Mouse (Mus musculus) megakaryocyte, adult 5-6 weeks (primary cell): Measurements from ENCODE around the gene Cxcl15. TPM values are rescaled to one million over a fixed set of nuclear protein-coding genes. Genes with fewer than 3 reads are reported as not detected.
"Not testable (repeated sequence)": the region's sequence is repeated elsewhere in the genome, so short reads cannot be mapped to it uniquely, and the experiment has no call there.

Experiments used
- ATAC-seq: 2 replicates; pipeline ENCODE4 v1.8.0; 2016; ENCODE audit warnings: mild to moderate bottlenecking, inconsistent platforms; ENCODE audit not compliant: poor library complexity, severe bottlenecking
- total RNA-seq, 2 experiments: library from RNA; stranded (forward) in 1 of 2; stranded (reverse) in 1 of 2; fragments of 153-499, 151-499 nt in 1 of 2; fragments of 221-1000, 200-1000 nt in 1 of 2; gene quantifications; 2 replicates each; pipeline versions ENCODE4 v1.2.3 to v1.2.4; 2015 to 2017

Cxcl15 gene
- total RNA-seq, 2 experiments from 2014 or later = not detected

DNA sequence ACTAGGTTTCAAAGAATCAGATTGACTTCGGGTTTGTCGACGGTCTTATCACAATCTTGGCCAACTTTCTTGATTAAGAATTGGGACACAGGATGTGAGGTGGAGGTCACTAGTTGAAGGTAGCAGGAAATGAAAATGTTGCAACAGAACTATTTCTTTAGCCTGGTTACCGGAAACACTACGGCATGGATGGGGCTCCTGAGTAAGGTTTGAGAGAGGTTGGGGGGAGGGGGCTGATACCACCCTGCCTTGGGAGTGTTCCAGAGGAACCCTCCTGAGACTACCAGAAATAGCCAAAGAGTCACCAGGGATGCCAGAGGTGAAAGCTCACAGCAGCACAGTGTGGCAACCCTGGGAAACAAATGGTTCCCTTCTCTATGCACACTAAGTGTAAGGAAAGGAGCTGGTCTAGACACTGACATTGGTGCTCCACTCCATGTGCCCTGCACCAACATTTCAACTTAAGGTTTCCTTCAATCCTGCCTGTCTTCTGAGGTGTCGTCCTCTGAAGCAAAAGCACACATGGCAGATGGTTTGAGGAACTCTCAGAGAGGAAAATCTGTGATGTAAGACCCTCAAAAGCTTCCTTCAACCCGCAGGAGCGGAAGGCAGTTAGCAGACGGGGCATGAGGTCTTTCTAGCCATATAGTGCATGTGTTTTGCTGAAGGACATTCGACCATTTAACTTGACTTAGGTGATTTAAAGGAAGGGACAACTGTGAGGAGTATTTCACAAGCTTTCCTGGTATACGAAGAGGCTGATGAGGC, 4.8 kb upstream of the Cxcl15 start:
- ATAC-seq = peak; percentile 74

GRCm38 (mm10) chr5:90790074-90790502, 4.2 kb upstream of the Cxcl15 start:
- no peak for ATAC-seq

GRCm38 (mm10) chr5:90795392-90795791, 1.1 kb downstream of the Cxcl15 start:
- ATAC-seq = peak; percentile 60

DNA sequence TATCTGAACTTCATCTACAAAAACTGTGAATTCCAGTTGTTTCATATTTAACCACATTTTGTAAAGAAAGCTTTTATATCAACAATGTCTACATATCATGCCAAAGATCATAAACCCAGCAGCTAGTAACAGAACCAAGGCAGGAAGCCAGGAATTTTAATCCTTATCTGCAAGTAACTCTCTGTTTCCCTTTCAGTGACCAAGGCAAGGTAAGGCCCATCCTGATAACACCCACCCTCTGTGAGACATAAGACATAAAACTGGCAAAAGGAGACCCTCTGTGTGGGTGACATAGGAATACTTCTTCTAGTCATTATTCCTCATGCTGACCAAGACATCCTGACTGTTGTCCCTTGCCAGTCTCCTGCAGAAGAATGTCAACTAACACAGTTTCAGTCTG, 10.2 kb downstream of the Cxcl15 start:
- no peak for ATAC-seq

DNA sequence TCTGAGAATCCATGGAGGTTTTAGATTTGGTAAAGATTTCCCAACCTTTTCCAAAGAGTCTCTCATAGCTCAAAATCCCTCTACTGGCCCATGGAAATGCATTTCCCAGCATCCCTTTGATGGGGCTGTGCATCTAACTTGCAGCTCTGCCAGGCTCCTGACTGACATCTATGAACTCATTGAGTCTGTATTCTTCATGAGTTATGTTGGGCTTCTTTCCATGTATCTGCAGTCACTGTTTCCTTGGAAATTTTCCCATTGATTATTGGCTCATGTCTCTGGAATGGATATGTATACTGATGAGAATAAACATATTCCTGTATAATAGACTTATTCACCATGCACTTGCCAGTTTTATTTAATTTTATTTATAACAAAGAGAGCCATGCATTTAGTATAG, 11.7 kb downstream of the Cxcl15 start:
- ATAC-seq = no peak

- ATAC-seq = no peak
Measured at GRCm38 (mm10) chr5:90807176-90807950, 13.0 kb downstream of the Cxcl15 start.

- ATAC-seq = no peak
Measured at GRCm38 (mm10) chr5:90819756-90820155, 25.4 kb downstream of the Cxcl15 start.

GRCm38 (mm10) chr5:90832145-90832767, 37.9 kb downstream of the Cxcl15 start:
- ATAC-seq = no peak

DNA sequence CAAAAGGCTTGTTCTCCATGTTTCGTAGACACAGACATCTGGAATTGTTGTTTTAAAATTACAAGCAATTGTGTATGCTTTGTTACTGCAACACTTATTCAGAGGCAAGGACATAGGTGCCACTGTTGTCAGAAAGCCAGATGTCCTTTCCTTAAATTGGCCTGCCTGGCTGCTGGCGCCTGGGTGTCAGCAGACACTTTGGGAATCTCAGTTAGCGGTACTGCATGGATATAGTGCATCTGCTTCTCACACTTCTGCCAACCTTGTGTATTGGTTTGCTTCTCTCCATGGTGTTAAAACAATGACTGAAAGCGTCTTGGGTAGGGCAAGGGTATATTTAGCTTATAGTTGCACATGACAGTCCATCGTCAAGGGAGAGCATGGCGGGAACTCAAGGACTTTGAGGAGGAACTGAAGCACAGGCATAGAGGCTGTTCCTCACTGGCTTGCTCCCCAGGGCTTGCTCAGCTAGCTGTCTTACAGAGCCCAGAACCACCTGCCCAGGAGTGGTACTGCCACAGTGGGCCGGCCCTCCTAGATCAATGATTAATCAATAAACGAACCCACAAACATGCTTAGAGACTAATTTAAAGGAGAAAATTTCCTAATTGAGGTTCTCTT, 38.5 kb downstream of the Cxcl15 start:
- ATAC-seq = no peak

GRCm38 (mm10) chr5:90834436-90834835, 40.1 kb downstream of the Cxcl15 start:
- no peak for ATAC-seq

GRCm38 (mm10) chr5:90838582-90838981, 44.2 kb downstream of the Cxcl15 start:
- ATAC-seq = no peak

DNA sequence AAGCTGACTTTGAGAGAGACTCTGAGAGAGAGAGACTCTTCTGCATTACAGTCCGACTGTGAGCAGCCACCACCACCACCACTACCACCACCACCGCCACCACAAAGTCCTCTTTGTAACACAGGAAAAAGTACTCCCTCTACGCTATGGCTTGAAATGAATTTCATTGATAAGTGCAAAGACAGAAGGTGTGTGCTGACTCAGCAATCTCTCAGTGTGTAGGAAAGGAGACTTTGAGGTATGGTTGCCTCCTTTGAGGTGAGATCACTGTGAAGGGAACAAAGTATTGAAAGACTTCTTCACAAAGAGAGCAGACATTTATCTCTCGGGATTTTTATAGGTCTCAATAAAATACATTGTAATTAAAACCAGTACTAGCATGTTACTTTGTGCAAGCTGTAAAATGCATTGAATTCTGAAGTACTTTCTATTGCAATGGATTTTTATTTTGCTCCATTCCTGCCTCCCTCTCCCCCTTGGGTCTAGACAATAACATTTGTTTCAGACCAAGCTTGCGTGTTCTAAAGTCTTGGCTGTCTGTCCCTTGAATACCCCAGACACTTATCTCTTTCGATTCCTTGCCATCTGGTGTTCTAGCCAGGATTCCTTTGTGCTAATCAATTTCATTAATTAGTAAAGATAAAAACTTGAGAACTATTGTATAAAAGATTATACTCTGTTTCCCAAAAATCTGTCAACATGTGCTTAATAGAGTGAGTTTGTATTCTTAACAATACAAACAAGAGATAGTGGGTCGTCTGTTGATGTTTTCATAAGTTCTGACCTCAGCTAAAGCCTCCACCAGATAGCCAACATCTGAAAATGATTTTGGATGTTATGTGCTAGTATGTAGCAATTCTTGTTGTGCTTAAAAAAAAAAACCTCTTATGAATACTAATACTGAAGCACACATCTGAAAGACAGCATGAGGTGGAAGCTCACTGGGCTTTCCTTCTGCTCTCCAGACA, 46.9 kb downstream of the Cxcl15 start:
- no peak for ATAC-seq

DNA sequence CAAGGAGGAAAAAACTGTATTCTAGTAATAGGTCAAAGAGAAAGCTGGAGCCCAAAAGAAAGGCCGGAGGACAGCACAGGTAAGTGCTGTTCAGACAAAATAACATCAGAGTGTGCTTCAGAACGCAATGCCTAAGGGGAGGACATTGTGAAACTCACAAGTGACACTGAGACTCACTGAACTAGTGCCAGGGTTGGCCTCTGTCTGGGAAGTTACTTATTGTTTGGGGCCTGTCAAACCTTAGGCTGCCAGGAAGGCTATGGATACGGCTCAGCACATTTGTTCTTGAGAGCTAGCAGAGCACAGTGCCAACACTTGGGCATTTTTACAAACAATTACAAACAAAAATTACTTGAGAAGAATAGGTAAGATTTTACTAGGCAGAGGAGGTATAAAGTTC, 49.6 kb downstream of the Cxcl15 start:
- ATAC-seq = no peak

GRCm38 (mm10) chr5:90850096-90850495, 55.8 kb downstream of the Cxcl15 start:
- not testable (repeated sequence) for ATAC-seq

GRCm38 (mm10) chr5:90851391-90851790, 57.1 kb downstream of the Cxcl15 start:
- not testable (repeated sequence) for ATAC-seq

Other genes with a start within 250 kb of the Cxcl15 start
- not detected in 2 replicates for gene 5830473C10Rik, start 233.4 kb upstream of the Cxcl15 start, total RNA-seq (2015)
- not detected in 2 replicates for gene 5830473C10Rik, start 233.4 kb upstream of the Cxcl15 start, total RNA-seq (2017)
- not detected in 2 replicates for gene Rassf6, start 153.9 kb upstream of the Cxcl15 start, total RNA-seq (2015)
- gene Rassf6, start 153.9 kb upstream of the Cxcl15 start, total RNA-seq (2017) = not detected in 2 replicates
- gene Cxcl5, start 35.2 kb upstream of the Cxcl15 start, total RNA-seq (2015) = not detected in 2 replicates
- gene Cxcl5, start 35.2 kb upstream of the Cxcl15 start, total RNA-seq (2017) = not detected in 2 replicates
- gene Ppbp, start 26.0 kb upstream of the Cxcl15 start, total RNA-seq (2015) = 0.56 and 0.64 TPM in 2 replicates
- gene Ppbp, start 26.0 kb upstream of the Cxcl15 start, total RNA-seq (2017) = 0.26 TPM in 1 of 2 replicates, not detected in the other
- 1.5 and 6.3 TPM in 2 replicates for gene Pf4, start 22.1 kb upstream of the Cxcl15 start, total RNA-seq (2015)
- gene Pf4, start 22.1 kb upstream of the Cxcl15 start, total RNA-seq (2017) = 0.99 TPM in 1 of 2 replicates, not detected in the other
- not detected in 2 replicates for gene Cxcl3, start 8.4 kb upstream of the Cxcl15 start, total RNA-seq (2015)
- gene Cxcl3, start 8.4 kb upstream of the Cxcl15 start, total RNA-seq (2017) = not detected in 2 replicates
- gene Cxcl1, start 96.7 kb downstream of the Cxcl15 start, total RNA-seq (2015) = 0.36 TPM in 1 of 2 replicates, not detected in the other
- 0.16 and 0.70 TPM in 2 replicates for gene Cxcl1, start 96.7 kb downstream of the Cxcl15 start, total RNA-seq (2017)
- 12.9 and 38.9 TPM in 2 replicates for gene Cxcl2, start 109.3 kb downstream of the Cxcl15 start, total RNA-seq (2015)
- gene Cxcl2, start 109.3 kb downstream of the Cxcl15 start, total RNA-seq (2017) = 19.7 and 51.7 TPM in 2 replicates
- 3.3 and 4.4 TPM in 2 replicates for gene Mthfd2l, start 136.6 kb downstream of the Cxcl15 start, total RNA-seq (2015)
- gene Mthfd2l, start 136.6 kb downstream of the Cxcl15 start, total RNA-seq (2017) = 3.2 and 9.7 TPM in 2 replicates
- gene Epgn, start 232.9 kb downstream of the Cxcl15 start, total RNA-seq (2015) = not detected in 2 replicates
- gene Epgn, start 232.9 kb downstream of the Cxcl15 start, total RNA-seq (2017) = not detected in 2 replicates